In genomic region chr5:76529040-76529703, GRCm38 (mm10) we compare ENCODE assay signal across 8 mouse cellular contexts. TPM values are rescaled to one million over a fixed set of nuclear protein-coding genes. Genes with fewer than 3 reads are reported as not detected.
A peak's percentile ranks its signal among the peaks of the same experiment; 100 is the strongest.
DNase-seq lines count a peak whose midpoint lies in the region; ATAC-seq lines count a peak whose summit lies in the region.

Gene Exoc1 (plus strand): TSS chr5:76529311.

- H3K9ac ChIP-seq in hindbrain, embryonic 12.5 days, result peak within 1 kb of the TSS; percentile 76

- peak within 1 kb of the TSS; percentile 90 for H3K4me2 ChIP-seq in hindbrain, embryonic 12.5 days (replicated peaks)

- 0 out of 2 replicates have a peak, but pooled peaks cover 5% of the 10 kb centered on the region for H3K36me3 ChIP-seq in hindbrain, embryonic 12.5 days

- peak; percentile 100 for ATAC-seq in hindbrain, embryonic 12.5 days (ENCODE audit: low FRiP score)

- H3K9me3 ChIP-seq in hindbrain, embryonic 12.5 days (replicated peaks), result no peaks in the 10 kb centered on the region

- peaks cover 15% of the 10 kb centered on the region for H3K4me1 ChIP-seq in hindbrain, embryonic 12.5 days

- peak; percentile 96 for DNase-seq in NIH3T3 (ENCODE audit: low read depth)
- DNase-seq in cerebellum, postnatal 10 days, result peak; percentile 97 to 98
- peak; percentile 91 to 92 for DNase-seq in frontal cortex, postnatal 10 days (ENCODE audit: low spot score in 2 of 2)
- DNase-seq in layer of hippocampus, postnatal 14 days (ENCODE audit: low spot score in 2 of 2), result peak; percentile 92 to 96
- DNase-seq in lung, postnatal 14 days, result peak; percentile 94
- peak; percentile 91 for DNase-seq in retina, adult 2 months (ENCODE audit: low read depth, low spot score)
- peak; percentile 89 to 92 for DNase-seq in thymus, postnatal 36 days

- H3K27ac ChIP-seq in hindbrain, embryonic 12.5 days, result peak within 1 kb of the TSS; percentile 79

- H3K27me3 ChIP-seq in hindbrain, embryonic 12.5 days, result no peaks in the 10 kb centered on the region

- WGBS in hindbrain, embryonic 12.5 days, result under 1% methylated on average over 39 of the region's 39 CpGs

- peak within 1 kb of the TSS; percentile 81 for H3K4me3 ChIP-seq in hindbrain, embryonic 12.5 days

RNA-seq across cellular contexts. Expression of gene Exoc1, which starts in this region (rescaled TPM):
- 58.1 and 61.1 TPM in 2 replicates for polyA plus RNA-seq in hindbrain, embryonic 12.5 days (2016; fragmentation: Nextera tagmentation; extraction: Ambion mirVana)
- total RNA-seq in layer of hippocampus, postnatal 14 days (2021), result 10 to 100 TPM; 53.1 to 54.0 TPM

Comparison
In these comparisons a context has a peak if more than half of its experiments do, and no peak if none do; other contexts are left out.
1. Peak in every context shown above with its lines: DNase-seq, ATAC-seq, H3K4me3 ChIP-seq and H3K27ac ChIP-seq.